ENCODE assay signal across 13 mouse cellular contexts in the genomic region with DNA sequence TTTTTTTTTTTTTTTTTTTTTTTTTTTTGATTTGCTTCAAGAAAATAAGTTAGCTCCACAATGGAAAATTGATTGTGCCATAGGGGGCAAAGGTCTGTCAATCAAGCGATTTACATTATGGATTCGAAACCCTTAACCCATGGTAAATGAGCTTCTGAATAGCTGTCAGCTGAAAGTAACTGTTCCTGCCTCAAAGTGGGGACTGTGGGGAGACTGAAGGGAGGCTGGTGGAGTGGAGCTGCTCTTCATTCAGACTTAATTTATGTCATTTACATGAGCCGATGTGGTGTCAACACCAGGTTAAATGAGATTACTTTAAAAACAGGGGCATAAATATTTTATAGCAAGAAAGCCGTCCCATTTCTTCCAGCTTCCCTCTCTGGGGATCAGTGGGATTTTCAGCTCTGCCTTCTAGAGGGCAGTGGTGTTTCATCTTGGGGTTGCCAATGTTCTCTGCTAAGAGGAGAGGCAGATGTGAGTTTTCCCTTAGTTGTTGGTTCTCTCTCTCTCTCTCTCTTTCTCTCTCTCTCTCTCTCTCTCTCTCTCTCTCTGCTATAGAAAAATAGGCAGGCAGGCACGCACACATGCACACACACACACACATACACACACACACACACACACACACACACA. TPM values are rescaled to one million over a fixed set of nuclear protein-coding genes. Genes with fewer than 3 reads are reported as not detected.
DNase-seq lines count a peak whose midpoint lies in the region; ATAC-seq and TF ChIP-seq lines count a peak whose summit lies in the region.
"Had no signal": no experiment of that assay in that cellular context is flagged by ENCODE, and none has a peak within 500 bp of the region (broad histone marks: within the 10 kb centered on the region; RNA-seq: fewer than 3 reads in every experiment).

No protein-coding gene starts in this region.

- H3K9me3 ChIP-seq in forebrain, embryonic 12.5 days = no peaks in the 10 kb centered on the region
- no peaks in the 10 kb centered on the region for H3K9me3 ChIP-seq in forebrain, embryonic 11.5 days (ENCODE audit: control insufficient read depth, low read length)
- no peaks in the 10 kb centered on the region for H3K9me3 ChIP-seq in midbrain, postnatal 0 days (ENCODE audit: low read length)
- H3K9me3 ChIP-seq: liver, embryonic 13.5 days had no signal

- H3K9ac ChIP-seq in forebrain, embryonic 12.5 days = no peak overlapping the region
- no peak overlapping the region for H3K9ac ChIP-seq in forebrain, embryonic 11.5 days (ENCODE audit: low read length)
- H3K9ac ChIP-seq in midbrain, postnatal 0 days (replicated peaks; ENCODE audit: low read length, poor library complexity, severe bottlenecking) = no peak overlapping the region
- H3K9ac ChIP-seq: liver, embryonic 13.5 days had no signal

- no peak overlapping the region for H3K4me2 ChIP-seq in forebrain, embryonic 12.5 days
- no peak overlapping the region for H3K4me2 ChIP-seq in forebrain, embryonic 11.5 days (ENCODE audit: low read depth, low read length, severe bottlenecking)
- no peak overlapping the region for H3K4me2 ChIP-seq in midbrain, postnatal 0 days (ENCODE audit: low read depth, low read length, poor library complexity, severe bottlenecking)
- H3K4me2 ChIP-seq: liver, embryonic 13.5 days had no signal

- no peak overlapping the region for H3K4me3 ChIP-seq in forebrain, embryonic 12.5 days (replicated peaks)
- H3K4me3 ChIP-seq in forebrain, embryonic 11.5 days (ENCODE audit: low read depth, low read length) = no peak overlapping the region
- H3K4me3 ChIP-seq in layer of hippocampus, adult 2 months = no peak overlapping the region
- no peak overlapping the region for H3K4me3 ChIP-seq in midbrain, postnatal 0 days (ENCODE audit: low read depth, low read length)
- H3K4me3 ChIP-seq: liver, embryonic 13.5 days had no signal

- peaks cover 23% of the 10 kb centered on the region for H3K36me3 ChIP-seq in forebrain, embryonic 12.5 days (replicated peaks)
- no peaks in the 10 kb centered on the region; the same call in 1 of the 2 replicates for H3K36me3 ChIP-seq in forebrain, embryonic 11.5 days (ENCODE audit: control insufficient read depth, insufficient read depth, low read length)
- H3K36me3 ChIP-seq in midbrain, postnatal 0 days (ENCODE audit: insufficient read depth, low read length) = peaks cover 23% of the 10 kb centered on the region
- H3K36me3 ChIP-seq: liver, embryonic 13.5 days had no signal

- peak; percentile 72 for ATAC-seq in forebrain, embryonic 12.5 days (ENCODE audit: low FRiP score)
- ATAC-seq in forebrain, embryonic 11.5 days (replicated peaks; ENCODE audit: low FRiP score) = no peak; the same call in 1 of the 2 replicates
- ATAC-seq in midbrain, postnatal 0 days (ENCODE audit: low FRiP score) = no peak

- WGBS in forebrain, embryonic 12.5 days = 58% methylated on average over 5 of the region's 5 CpGs
- 80% methylated on average over 5 of the region's 5 CpGs for WGBS in forebrain, embryonic 11.5 days
- 45% methylated on average over 5 of the region's 5 CpGs for WGBS in midbrain, postnatal 0 days

- no peaks in the 10 kb centered on the region for H3K27me3 ChIP-seq in forebrain, embryonic 12.5 days
- no peaks in the 10 kb centered on the region for H3K27me3 ChIP-seq in forebrain, embryonic 11.5 days (ENCODE audit: control insufficient read depth, insufficient read depth, low read length)
- H3K27me3 ChIP-seq in midbrain, postnatal 0 days (ENCODE audit: insufficient read depth, low read length) = no peaks in the 10 kb centered on the region
- H3K27me3 ChIP-seq: liver, embryonic 13.5 days had no signal

- H3K4me1 ChIP-seq in forebrain, embryonic 12.5 days = 0 out of 2 replicates have a peak, but pooled peaks cover 4% of the 10 kb centered on the region
- H3K4me1 ChIP-seq in forebrain, embryonic 11.5 days (replicated peaks; ENCODE audit: control insufficient read depth, insufficient read depth, low read length) = no peaks in the 10 kb centered on the region
- no peaks in the 10 kb centered on the region for H3K4me1 ChIP-seq in midbrain, postnatal 0 days (ENCODE audit: insufficient read depth, low read length)
- H3K4me1 ChIP-seq: liver, embryonic 13.5 days had no signal

- no peak for DNase-seq in forebrain, embryonic 11.5 days (ENCODE audit: low spot score)
- DNase-seq in layer of hippocampus, adult 2 months (ENCODE audit: low spot score in 2 of 2) = no peak
- DNase-seq in layer of hippocampus, postnatal 25 days (ENCODE audit: extremely low spot score in 1 of 2, low spot score in 1 of 2) = no peak
- peak; percentile 44 for DNase-seq in embryo, embryonic 11 days
- DNase-seq in midbrain, postnatal 0 days (ENCODE audit: low spot score) = peak; percentile 70
- no peak for DNase-seq in gastrocnemius, postnatal 10 days
- DNase-seq in left cerebral cortex, adult 8-10 months (ENCODE audit: low spot score in 2 of 2) = no peak
- DNase-seq: cerebellum, adult 18-20 months; liver, embryonic 13.5 days had no signal

- peak; percentile 72 for TF ChIP-seq CTCF in layer of hippocampus, adult 2 months (conservative IDR thresholded peaks at IDR 0.05)
- peak; percentile 76 for TF ChIP-seq CTCF in midbrain, postnatal 0 days (IDR thresholded peaks at IDR 0.05)

- no peak overlapping the region for H3K27ac ChIP-seq in forebrain, embryonic 12.5 days
- no peak overlapping the region for H3K27ac ChIP-seq in forebrain, embryonic 11.5 days (ENCODE audit: low read depth, low read length)
- H3K27ac ChIP-seq in layer of hippocampus, adult 2 months = no peak overlapping the region
- no peak overlapping the region for H3K27ac ChIP-seq in midbrain, postnatal 0 days (ENCODE audit: low read depth, low read length)
- H3K27ac ChIP-seq: liver, embryonic 13.5 days had no signal

RNA-seq across cellular contexts. Expression of a gene that starts 45.1 kb away (rescaled TPM):
- polyA plus RNA-seq in forebrain, embryonic 12.5 days (2016; fragmentation: Nextera tagmentation; extraction: Ambion mirVana) = not detected in 2 replicates
- not detected in 2 replicates for polyA plus RNA-seq in forebrain, embryonic 11.5 days (2014; fragmentation: Nextera tagmentation; extraction: Ambion mirVana)
- total RNA-seq in layer of hippocampus, adult 2 months (2021) = not detected
- not detected for total RNA-seq in layer of hippocampus, postnatal 25 days (2021)
- 1.0 TPM in 1 of 2 replicates, not detected in the other for total RNA-seq in midbrain, postnatal 0 days (2014; rRNA removed)
- not detected in 2 replicates for polyA plus RNA-seq in midbrain, postnatal 0 days (2015; fragmentation: Nextera tagmentation; extraction: Ambion mirVana)
- total RNA-seq in gastrocnemius, postnatal 10 days (2021) = not detected
- not detected for total RNA-seq in left cerebral cortex, adult 8-10 months (2022)
- total RNA-seq: heart, postnatal 14 days; monocyte, adult 5-6 weeks had no signal
- polyA plus RNA-seq: liver, embryonic 13.5 days; stomach, embryonic 16.5 days had no signal

Comparison
In these comparisons a context has a peak if more than half of its experiments do, and no peak if none do; other contexts are left out.
1. DNase-seq: peak in embryo, embryonic 11 days (single experiment) and midbrain, postnatal 0 days (single experiment); none in forebrain, embryonic 11.5 days (single experiment), layer of hippocampus, adult 2 months (0 of 2), layer of hippocampus, postnatal 25 days (0 of 2), gastrocnemius, postnatal 10 days (single experiment) and left cerebral cortex, adult 8-10 months (0 of 2).